Mouse (Mus musculus) gastrocnemius, adult 8-10 months (tissue): ENCODE data around the gene Lrrc27. TPM values are rescaled to one million over a fixed set of nuclear protein-coding genes. Genes with fewer than 3 reads are reported as not detected.

Source experiments
- DNase-seq, 2 experiments: peaks; one replicate each; pipeline ENCODE4 v3.0.0; 2022; ENCODE audit warnings: low spot score in 2 of 2
- total RNA-seq, 4 experiments: library from RNA; stranded (reverse); gene quantifications; 2 replicates each; pipeline ENCODE4 v1.2.4; 2022

Lrrc27 gene
- total RNA-seq, result 1 to 10 TPM; 1.2 to 2.8 (median 2.2) TPM

- peak; percentile 92 to 96 for DNase-seq
Observed at GRCm38 (mm10) chr7:139212754-139213745, at the start of gene Lrrc27, which contains the start of gene Stk32c. Lrrc27 (plus strand) TSS chr7:139212988. Stk32c (minus strand) TSS chr7:139213307.

- no peak for DNase-seq
Observed at GRCm38 (mm10) chr7:139164410-139164809, 48.4 kb upstream of the Lrrc27 start.

- no peak for DNase-seq
Observed at GRCm38 (mm10) chr7:139169143-139169542, 43.6 kb upstream of the Lrrc27 start.

DNA sequence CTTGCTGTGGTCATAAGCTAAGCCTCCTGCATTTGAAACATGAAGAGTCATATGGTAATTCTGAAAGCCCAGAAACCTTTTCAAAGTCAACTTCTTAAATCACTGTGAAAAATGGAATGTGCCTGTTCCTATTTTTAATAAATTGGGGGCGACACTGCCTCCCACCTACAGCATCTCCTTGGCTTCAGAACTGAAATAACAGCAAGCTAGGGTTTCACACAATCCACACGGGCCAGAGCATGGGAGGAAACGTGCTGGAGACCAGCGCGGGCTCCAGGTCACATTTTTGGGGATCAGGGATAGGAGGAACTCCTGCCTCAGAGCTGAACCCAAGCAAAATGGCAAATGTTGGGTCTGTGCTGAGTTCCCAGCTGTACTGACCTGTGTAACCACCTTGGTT, 33.5 kb upstream of the Lrrc27 start:
- DNase-seq, result no peak

DNA sequence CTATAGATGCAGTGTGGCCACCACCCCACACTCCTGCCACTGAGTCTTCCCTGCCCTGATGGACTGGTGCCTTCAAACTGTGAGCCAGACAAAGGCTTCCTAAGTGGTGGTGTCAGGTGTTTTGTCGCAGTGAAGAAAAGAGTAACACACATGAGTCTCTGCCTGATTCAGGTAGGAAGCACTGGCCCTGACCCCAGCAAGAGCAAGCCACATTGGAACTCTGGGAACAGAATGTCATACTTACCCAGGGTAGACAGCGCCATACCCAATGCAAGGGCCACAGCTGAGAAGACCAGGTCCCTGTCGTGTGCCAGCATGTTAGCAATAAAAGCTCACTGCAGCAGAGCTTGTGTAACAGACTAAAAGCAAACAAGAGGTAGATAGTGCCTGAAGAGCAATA, 32.7 kb upstream of the Lrrc27 start:
- no peak for DNase-seq

GRCm38 (mm10) chr7:139184396-139184795, 28.4 kb upstream of the Lrrc27 start:
- DNase-seq, result no peak

- DNase-seq, result no peak
Observed at GRCm38 (mm10) chr7:139184846-139185245, 27.9 kb upstream of the Lrrc27 start.

- DNase-seq, result no peak
Observed at GRCm38 (mm10) chr7:139185971-139186370, 26.8 kb upstream of the Lrrc27 start.

DNA sequence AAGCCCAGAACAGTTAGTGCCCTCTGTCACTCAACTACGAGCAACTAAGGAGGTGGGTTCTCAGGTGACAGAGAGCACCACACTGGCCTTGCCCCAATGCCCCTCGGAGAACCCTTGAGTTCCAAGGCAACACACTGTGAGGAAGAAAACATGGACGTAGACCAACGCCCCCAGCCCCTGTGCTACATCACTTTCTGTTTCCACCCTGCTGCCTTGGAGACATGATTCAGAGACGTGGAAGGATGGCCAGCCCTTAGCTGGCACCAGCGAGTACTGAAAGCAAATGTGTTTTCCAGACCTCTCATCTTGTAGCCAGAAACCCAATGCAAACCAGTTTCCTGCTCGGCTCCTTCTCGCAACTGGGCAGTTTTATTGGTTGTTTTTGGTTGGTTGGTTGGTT, 26.4 kb upstream of the Lrrc27 start:
- DNase-seq, result no peak

DNA sequence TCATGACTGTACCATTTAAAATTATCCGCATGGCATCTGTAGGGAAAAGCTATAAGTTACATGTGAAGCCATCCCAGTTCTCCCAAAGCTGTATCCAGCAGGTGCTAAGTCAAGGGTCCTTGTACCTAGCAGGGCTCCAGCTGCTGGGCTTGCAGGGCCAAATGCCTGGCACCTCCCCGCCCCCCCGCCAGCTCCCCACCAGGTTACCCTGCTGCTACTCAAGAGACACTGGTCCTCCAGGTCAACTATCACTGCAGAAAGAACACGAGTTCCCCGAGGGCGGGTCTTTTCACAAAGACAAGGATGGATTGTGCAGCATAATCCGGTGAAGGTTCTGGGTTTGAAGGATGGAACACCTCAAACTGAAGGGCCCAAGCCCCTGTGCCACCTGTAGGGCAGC, 25.5 kb upstream of the Lrrc27 start:
- DNase-seq, result no peak

- peak; percentile 37 to 57 for DNase-seq
Observed at GRCm38 (mm10) chr7:139187771-139188633, 24.8 kb upstream of the Lrrc27 start.

DNA sequence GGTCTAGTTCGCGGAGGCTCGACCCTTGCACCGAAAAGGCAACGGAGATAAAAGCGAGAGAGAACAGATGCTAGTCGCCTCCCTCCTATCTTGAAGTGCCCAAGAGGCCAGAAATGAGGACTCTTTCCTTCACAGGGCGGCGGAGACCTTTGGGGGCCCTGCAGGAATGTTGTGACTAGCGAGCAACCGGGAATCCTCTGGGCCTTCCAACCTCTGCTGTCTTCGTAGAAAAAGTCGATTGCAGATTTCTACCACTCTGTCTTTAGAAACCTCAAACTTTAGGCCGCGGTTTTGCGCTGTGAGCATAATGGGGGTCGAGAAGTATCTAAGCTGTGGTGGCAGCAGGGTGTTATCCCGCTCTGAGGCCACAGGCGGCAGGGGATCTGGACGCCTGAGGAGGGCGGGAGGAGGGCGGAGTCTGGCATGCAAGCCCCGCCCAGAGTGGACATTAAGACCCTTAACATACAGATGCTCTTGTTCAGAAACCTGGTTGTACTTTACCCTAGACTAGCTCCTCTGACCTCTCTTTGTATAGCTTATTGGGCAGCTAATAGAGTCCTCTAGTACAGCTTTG, 24.1 kb upstream of the Lrrc27 start:
- no peak for DNase-seq

DNA sequence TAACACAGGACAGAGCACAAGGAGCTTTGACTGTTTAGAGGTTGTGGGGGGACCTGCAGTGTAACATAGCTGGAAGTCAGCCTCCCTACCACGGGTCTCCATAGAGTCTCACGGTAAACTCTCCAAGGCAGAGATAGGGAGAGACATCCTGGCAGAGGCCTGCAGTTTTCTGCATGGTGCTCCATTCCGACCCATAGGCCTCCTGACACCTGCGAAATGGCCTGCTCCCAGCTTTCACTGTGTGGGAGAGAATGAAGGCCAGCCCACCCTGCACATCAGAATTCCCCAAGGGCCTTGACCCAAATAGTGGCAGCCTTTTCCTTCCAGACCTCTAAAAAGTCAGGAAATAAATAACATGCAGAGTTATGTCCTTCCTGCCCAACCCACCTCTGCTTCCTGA, 22.2 kb upstream of the Lrrc27 start:
- no peak for DNase-seq

DNA sequence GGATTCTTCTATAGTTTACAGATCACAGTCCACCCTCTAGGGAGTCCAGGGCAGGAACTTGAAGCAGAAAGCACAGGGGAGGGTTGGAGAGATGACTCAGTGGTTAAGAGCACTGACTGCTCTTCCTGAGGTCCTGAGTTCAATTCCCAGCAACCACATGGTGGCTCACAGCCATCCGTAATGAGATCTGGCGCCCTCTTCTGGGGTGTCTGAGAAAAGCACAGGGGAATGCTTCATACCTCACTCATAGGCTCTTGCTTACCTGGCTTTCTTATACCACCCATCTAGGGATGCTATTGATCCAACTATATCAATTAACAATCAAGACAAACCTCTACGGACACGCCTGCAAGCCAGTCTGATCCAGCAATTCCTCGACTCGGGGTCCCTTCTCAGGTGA, 21.2 kb upstream of the Lrrc27 start:
- no peak for DNase-seq

- no peak for DNase-seq
Observed at GRCm38 (mm10) chr7:139197022-139197421, 15.8 kb upstream of the Lrrc27 start.

GRCm38 (mm10) chr7:139200108-139200507, 12.7 kb upstream of the Lrrc27 start:
- DNase-seq, result no peak

DNA sequence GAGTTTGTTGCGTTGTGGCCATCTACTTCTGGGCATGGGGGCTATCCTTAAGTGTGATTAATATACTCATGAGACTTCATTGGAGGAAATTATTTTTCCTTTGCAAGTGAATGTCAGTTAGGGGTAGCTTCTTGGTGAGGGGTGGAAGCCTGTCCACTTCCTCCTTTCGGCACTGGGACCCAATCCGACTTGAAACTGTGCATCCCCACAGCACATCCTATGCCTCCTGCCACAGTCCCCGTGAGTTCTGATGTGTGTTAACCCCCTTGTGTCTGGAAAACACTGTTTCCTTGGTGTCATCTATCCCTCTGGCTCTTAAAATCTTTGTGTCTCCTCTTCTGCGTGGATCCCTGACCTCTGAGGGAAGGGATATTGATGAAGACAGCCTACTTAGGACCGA, 11.6 kb upstream of the Lrrc27 start:
- DNase-seq, result no peak

- DNase-seq, result no peak
Observed at GRCm38 (mm10) chr7:139208023-139208772, 4.6 kb upstream of the Lrrc27 start.

GRCm38 (mm10) chr7:139208773-139209095, 4.1 kb upstream of the Lrrc27 start:
- no peak for DNase-seq

DNA sequence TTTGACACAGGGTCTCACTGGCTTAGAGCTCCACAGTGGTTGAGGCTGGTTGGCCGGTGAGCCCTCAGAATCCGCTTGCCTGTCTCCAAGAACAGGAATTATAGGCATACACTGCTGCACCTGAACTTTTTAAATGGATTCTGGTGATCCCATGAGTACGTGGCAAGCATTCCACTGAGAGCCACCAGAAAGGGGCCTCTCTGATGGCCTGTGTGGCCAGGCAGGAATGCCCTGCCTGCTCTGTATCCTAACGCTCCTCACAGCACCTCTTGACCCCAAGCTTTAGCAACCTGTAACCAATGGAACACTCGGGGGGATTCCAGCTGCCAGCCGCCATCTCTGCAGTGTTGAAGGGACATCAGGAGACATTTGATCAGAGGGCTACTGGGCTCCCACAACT, 1.0 kb upstream of the Lrrc27 start:
- DNase-seq, result no peak

DNA sequence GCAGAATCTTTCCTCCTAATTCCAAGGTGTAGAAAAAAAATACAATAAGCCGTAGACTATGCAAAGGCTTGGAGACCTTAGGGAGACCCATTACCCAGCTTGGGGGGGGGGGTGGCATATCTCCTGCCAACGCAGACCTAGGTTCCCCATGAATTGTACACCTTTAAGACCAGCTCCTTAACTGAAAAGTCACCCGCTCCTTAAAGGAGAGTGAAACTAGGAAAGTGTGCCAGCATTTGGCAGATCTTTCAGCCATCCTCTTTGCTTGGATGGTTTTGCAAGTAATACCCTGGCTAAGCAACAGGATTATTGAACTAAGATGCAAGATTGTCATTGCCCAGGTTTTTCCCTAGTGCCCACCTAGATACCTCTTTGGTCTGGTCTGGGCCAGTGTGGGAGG, 963 bp downstream of the Lrrc27 start:
- no peak for DNase-seq
